Mouse (Mus musculus) megakaryocyte, embryonic 14.5 days (primary cell): Measurements from ENCODE around the gene Ube2o. TPM values are rescaled to one million over a fixed set of nuclear protein-coding genes. Genes with fewer than 3 reads are reported as not detected.
A peak's percentile ranks its signal among the peaks of the same experiment; 100 is the strongest.

Source experiments
- H3K27me3 ChIP-seq: replicated peaks from 2 replicates; pipeline ENCODE3; 2012; ENCODE audit warnings: inconsistent platforms
- H3K36me3 ChIP-seq: replicated peaks from 2 replicates; pipeline ENCODE3; 2012; ENCODE audit warnings: low read length, inconsistent platforms, mixed read lengths
- H3K4me1 ChIP-seq: 2 replicates; pipeline ENCODE4 v1.6.1; 2012; ENCODE audit warnings: inconsistent platforms
- H3K4me3 ChIP-seq: replicated peaks from 2 replicates; pipeline ENCODE3; 2012; ENCODE audit warnings: moderate library complexity, mild to moderate bottlenecking, inconsistent platforms
- H3K9me3 ChIP-seq: 2 replicates; pipeline ENCODE4 v1.6.1; 2012; ENCODE audit warnings: inconsistent platforms
- FLI1 ChIP-seq: IDR thresholded peaks from 2 replicates; pipeline ENCODE4 v1.6.1; 2012; ENCODE audit warnings: low read length, inconsistent platforms, mixed read lengths
- GATA1 ChIP-seq: IDR thresholded peaks from 3 replicates; pipeline ENCODE4 v1.6.1; 2012; ENCODE audit warnings: mixed read lengths, low read length, inconsistent platforms, borderline replicate concordance
- polyA plus RNA-seq: library from polyadenylated mRNA; stranded (reverse); fragments of >175 nt; gene quantifications from 2 replicates; pipeline ENCODE4 v1.2.3, GENCODE M21; 2012; ENCODE audit warnings: low replicate concordance; ENCODE audit not compliant: insufficient read depth

Gene Ube2o
- polyA plus RNA-seq, 1 experiment: 115 TPM

- Histone ChIP-seq H3K9me3 (no peaks in the 10 kb centered on the region), H3K4me3 (peak overlapping the region; percentile 96), H3K27me3 (no peaks in the 10 kb centered on the region), H3K4me1 (peaks cover 92% of the 10 kb centered on the region), H3K36me3 (peaks cover 47% of the 10 kb centered on the region)
- no peak for TF ChIP-seq GATA1
- TF ChIP-seq FLI1: no peak
Measured at GRCm38 (mm10) chr11:116623281-116624124, 42.3 kb upstream of the Ube2o start.

GRCm38 (mm10) chr11:116621258-116621704, 40.0 kb upstream of the Ube2o start:
- Histone ChIP-seq H3K36me3 (peaks cover 60% of the 10 kb centered on the region), H3K4me3 (peak overlapping the region; percentile 96), H3K4me1 (peaks cover 93% of the 10 kb centered on the region), H3K27me3 (no peaks in the 10 kb centered on the region), H3K9me3 (no peaks in the 10 kb centered on the region)
- TF ChIP-seq FLI1: no peak
- TF ChIP-seq GATA1: no peak

GRCm38 (mm10) chr11:116620559-116621253, 39.5 kb upstream of the Ube2o start:
- Histone ChIP-seq H3K9me3 (no peaks in the 10 kb centered on the region), H3K36me3 (peaks cover 60% of the 10 kb centered on the region), H3K27me3 (no peaks in the 10 kb centered on the region), H3K4me3 (peak overlapping the region; percentile 96), H3K4me1 (peaks cover 94% of the 10 kb centered on the region)
- TF ChIP-seq GATA1: no peak
- TF ChIP-seq FLI1: no peak

- peaks cover 62% of the 10 kb centered on the region for H3K36me3 ChIP-seq
- H3K4me3 ChIP-seq: peak overlapping the region; percentile 96
- H3K9me3 ChIP-seq: no peaks in the 10 kb centered on the region
- no peaks in the 10 kb centered on the region for H3K27me3 ChIP-seq
- TF ChIP-seq FLI1 (no peak), GATA1 (no peak)
- peaks cover 94% of the 10 kb centered on the region for H3K4me1 ChIP-seq
Measured at GRCm38 (mm10) chr11:116620073-116620472, 38.8 kb upstream of the Ube2o start.

- TF ChIP-seq GATA1 (no peak), FLI1 (no peak)
- peak overlapping the region; percentile 96 for H3K4me3 ChIP-seq
- H3K36me3 ChIP-seq: peaks cover 67% of the 10 kb centered on the region
- H3K27me3 ChIP-seq: no peaks in the 10 kb centered on the region
- peaks cover 94% of the 10 kb centered on the region for H3K4me1 ChIP-seq
- H3K9me3 ChIP-seq: no peaks in the 10 kb centered on the region
Measured at GRCm38 (mm10) chr11:116619561-116619960, 38.3 kb upstream of the Ube2o start.

GRCm38 (mm10) chr11:116619156-116619555, 37.9 kb upstream of the Ube2o start:
- no peaks in the 10 kb centered on the region for H3K9me3 ChIP-seq
- peak overlapping the region; percentile 86 for H3K4me3 ChIP-seq
- H3K36me3 ChIP-seq: peaks cover 71% of the 10 kb centered on the region
- TF ChIP-seq GATA1 (no peak), FLI1 (no peak)
- peaks cover 94% of the 10 kb centered on the region for H3K4me1 ChIP-seq
- H3K27me3 ChIP-seq: no peaks in the 10 kb centered on the region

GRCm38 (mm10) chr11:116618666-116619065, 37.4 kb upstream of the Ube2o start:
- TF ChIP-seq FLI1: no peak
- no peak for TF ChIP-seq GATA1
- H3K4me3 ChIP-seq: peak overlapping the region; percentile 86
- peaks cover 76% of the 10 kb centered on the region for H3K36me3 ChIP-seq
- H3K27me3 ChIP-seq: no peaks in the 10 kb centered on the region
- H3K4me1 ChIP-seq: peaks cover 99% of the 10 kb centered on the region
- H3K9me3 ChIP-seq: no peaks in the 10 kb centered on the region

- Histone ChIP-seq H3K36me3 (peaks cover 80% of the 10 kb centered on the region), H3K4me3 (peak overlapping the region; percentile 86), H3K27me3 (no peaks in the 10 kb centered on the region), H3K9me3 (no peaks in the 10 kb centered on the region), H3K4me1 (peaks cover 100% of the 10 kb centered on the region)
- TF ChIP-seq GATA1 (no peak), FLI1 (no peak)
Measured at GRCm38 (mm10) chr11:116617641-116618040, 36.4 kb upstream of the Ube2o start.

- H3K4me1 ChIP-seq: peaks cover 100% of the 10 kb centered on the region
- H3K27me3 ChIP-seq: no peaks in the 10 kb centered on the region
- peak overlapping the region; percentile 89 for H3K4me3 ChIP-seq
- peaks cover 79% of the 10 kb centered on the region for H3K36me3 ChIP-seq
- no peak for TF ChIP-seq GATA1
- no peak for TF ChIP-seq FLI1
- no peaks in the 10 kb centered on the region for H3K9me3 ChIP-seq
Measured at GRCm38 (mm10) chr11:116616438-116617118, 35.3 kb upstream of the Ube2o start.
